Mouse (Mus musculus): ENCODE measurements around the gene D430042O09Rik. TPM values are rescaled to one million over a fixed set of nuclear protein-coding genes. Genes with fewer than 3 reads are reported as not detected.

Gene D430042O09Rik
- polyA plus RNA-seq, 1 experiment from 2014 or later, result 7.9 TPM

GRCm38 (mm10) chr7:125764373-125764772 is 56.7 kb downstream of the D430042O09Rik start:
- H3K4me3 ChIP-seq (ENCODE audit: low read depth, low read length), result no peak overlapping the region
- H3K9me3 ChIP-seq (ENCODE audit: control insufficient read depth, low read length), result no peaks in the 10 kb centered on the region
- ATAC-seq (ENCODE audit: low FRiP score) (no peak), DNase-seq (ENCODE audit: low spot score, missing footprints) (no peak)
- 91% methylated on average over 3 of the region's 3 CpGs for WGBS
- no peak overlapping the region for H3K9ac ChIP-seq (ENCODE audit: low read length)
- H3K36me3 ChIP-seq (ENCODE audit: control insufficient read depth, insufficient read depth, low read length), result no peaks in the 10 kb centered on the region
- no peak overlapping the region for H3K27ac ChIP-seq (ENCODE audit: low read depth, low read length)
- H3K4me2 ChIP-seq, result no peak overlapping the region
- H3K27me3 ChIP-seq (ENCODE audit: control insufficient read depth, insufficient read depth, low read length), result no peaks in the 10 kb centered on the region
- 0 out of 2 replicates have a peak, but pooled peaks cover 3% of the 10 kb centered on the region for H3K4me1 ChIP-seq (ENCODE audit: control insufficient read depth, insufficient read depth, low read length)

DNA sequence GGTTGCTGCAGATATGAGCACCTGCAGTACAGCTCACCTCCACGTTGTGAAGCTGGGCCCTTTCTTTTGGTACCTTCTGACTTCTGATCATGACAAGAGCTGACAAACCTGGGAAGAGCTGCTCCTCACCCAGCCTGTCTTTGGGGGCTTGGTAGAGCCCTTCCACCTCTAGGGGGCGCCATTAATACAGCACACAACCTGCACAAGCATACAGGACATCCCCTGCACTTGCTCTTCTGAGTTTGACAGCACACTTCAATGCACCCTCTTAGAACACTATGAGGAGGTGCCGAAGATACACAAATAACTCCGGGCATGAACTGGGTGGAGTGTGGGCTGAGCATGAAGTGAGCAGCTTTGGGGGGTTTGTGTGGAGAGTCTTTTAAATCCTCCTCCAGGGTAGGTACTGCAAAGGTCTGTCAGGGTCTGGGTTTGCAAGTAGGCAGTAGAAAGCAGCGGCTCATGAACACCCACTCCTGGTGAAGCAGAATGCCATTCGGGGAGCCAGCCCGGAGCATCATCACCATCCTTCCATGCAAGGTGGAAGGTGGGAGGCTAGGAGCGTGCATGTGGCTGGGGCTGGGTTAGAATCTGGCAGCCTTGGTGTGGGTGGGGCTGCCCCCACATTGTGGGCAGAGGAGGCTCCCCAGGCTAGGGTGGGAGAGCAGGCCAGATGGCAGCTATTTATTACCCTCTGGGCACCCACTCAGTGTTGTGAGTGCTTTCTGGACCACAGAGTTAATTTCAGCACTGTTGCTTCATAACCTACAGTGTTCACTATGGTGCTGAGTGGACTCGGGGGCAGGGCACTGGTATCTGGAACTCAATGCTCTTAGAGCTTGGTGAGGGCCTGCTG is 59.5 kb downstream of the D430042O09Rik start:
- Histone ChIP-seq H3K27me3 (ENCODE audit: control insufficient read depth, insufficient read depth, low read length) (no peaks in the 10 kb centered on the region), H3K4me2 (no peak overlapping the region), H3K27ac (ENCODE audit: low read depth, low read length) (no peak overlapping the region), H3K4me3 (ENCODE audit: low read depth, low read length) (no peak overlapping the region), H3K36me3 (ENCODE audit: control insufficient read depth, insufficient read depth, low read length) (no peaks in the 10 kb centered on the region), H3K4me1 (ENCODE audit: control insufficient read depth, insufficient read depth, low read length) (0 out of 2 replicates have a peak, but pooled peaks cover 3% of the 10 kb centered on the region), H3K9me3 (ENCODE audit: control insufficient read depth, low read length) (no peaks in the 10 kb centered on the region), H3K9ac (ENCODE audit: low read length) (no peak overlapping the region)
- ATAC-seq (ENCODE audit: low FRiP score) (0 out of 2 replicates have a peak, but pooled peaks have one; percentile 63), DNase-seq (ENCODE audit: low spot score, missing footprints) (peak; percentile 89)
- 70% methylated on average over 9 of the region's 9 CpGs for WGBS

DNA sequence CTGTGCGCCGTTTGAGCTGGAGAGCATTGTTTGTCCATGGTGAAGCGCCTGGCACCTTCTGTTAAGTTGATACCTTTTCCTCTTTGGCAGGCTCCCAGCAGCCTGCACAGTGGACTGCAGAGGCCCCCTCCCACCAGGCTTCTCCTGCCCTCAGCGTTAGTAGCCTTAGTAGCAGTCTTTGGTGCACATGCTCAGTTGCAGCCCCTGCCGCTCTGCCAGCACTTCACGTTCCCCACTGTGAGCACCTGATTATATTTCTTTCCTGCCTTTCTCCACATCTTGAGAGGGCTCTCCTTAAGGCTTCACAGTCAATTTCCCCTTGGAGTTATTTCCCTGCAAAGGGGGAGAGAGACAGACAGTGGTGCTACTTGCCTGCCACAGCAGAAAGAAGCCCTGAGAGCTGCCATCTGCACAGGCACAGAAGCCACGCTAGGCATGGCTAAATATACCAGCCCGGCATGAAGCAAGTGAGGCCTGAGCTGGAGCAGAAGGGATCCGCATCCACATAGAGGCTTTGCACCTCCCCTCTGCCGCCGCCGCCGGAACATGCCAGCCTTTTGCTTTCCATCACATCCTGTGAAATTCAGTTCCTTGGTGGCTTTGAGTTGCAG is 65.4 kb downstream of the D430042O09Rik start:
- DNase-seq (ENCODE audit: low spot score, missing footprints) (peak; percentile 51), ATAC-seq (ENCODE audit: low FRiP score) (no peak)
- Histone ChIP-seq H3K9me3 (ENCODE audit: control insufficient read depth, low read length) (no peaks in the 10 kb centered on the region), H3K9ac (ENCODE audit: low read length) (no peak overlapping the region), H3K4me1 (ENCODE audit: control insufficient read depth, insufficient read depth, low read length) (no peaks in the 10 kb centered on the region), H3K27me3 (ENCODE audit: control insufficient read depth, insufficient read depth, low read length) (no peaks in the 10 kb centered on the region), H3K27ac (ENCODE audit: low read depth, low read length) (no peak overlapping the region), H3K4me3 (ENCODE audit: low read depth, low read length) (no peak overlapping the region), H3K4me2 (no peak overlapping the region), H3K36me3 (ENCODE audit: control insufficient read depth, insufficient read depth, low read length) (no peaks in the 10 kb centered on the region)
- 85% methylated on average over 13 of the region's 13 CpGs for WGBS

- ATAC-seq (ENCODE audit: low FRiP score), result no peak
- 84% methylated on average over 1 of the region's 1 CpGs for WGBS
- Histone ChIP-seq H3K27me3 (ENCODE audit: control insufficient read depth, insufficient read depth, low read length) (no peaks in the 10 kb centered on the region), H3K27ac (ENCODE audit: low read depth, low read length) (no peak overlapping the region), H3K4me3 (ENCODE audit: low read depth, low read length) (no peak overlapping the region), H3K4me2 (no peak overlapping the region), H3K36me3 (ENCODE audit: control insufficient read depth, insufficient read depth, low read length) (no peaks in the 10 kb centered on the region), H3K4me1 (ENCODE audit: control insufficient read depth, insufficient read depth, low read length) (no peaks in the 10 kb centered on the region), H3K9me3 (ENCODE audit: control insufficient read depth, low read length) (no peaks in the 10 kb centered on the region; the same call in 1 of the 2 replicates), H3K9ac (ENCODE audit: low read length) (no peak overlapping the region)
- peak; percentile 72 for DNase-seq (ENCODE audit: low spot score, missing footprints)
These were observed 75.5 kb downstream of the D430042O09Rik start for GRCm38 (mm10) chr7:125783206-125783605.

- WGBS, result 76% methylated on average over 5 of the region's 5 CpGs
- H3K9ac ChIP-seq (ENCODE audit: low read length), result no peak overlapping the region
- DNase-seq (ENCODE audit: low spot score, missing footprints) (peak; percentile 54), ATAC-seq (ENCODE audit: low FRiP score) (no peak)
- H3K4me3 ChIP-seq (ENCODE audit: low read depth, low read length), result no peak overlapping the region
- H3K36me3 ChIP-seq (ENCODE audit: control insufficient read depth, insufficient read depth, low read length), result no peaks in the 10 kb centered on the region
- H3K9me3 ChIP-seq (ENCODE audit: control insufficient read depth, low read length), result no peaks in the 10 kb centered on the region; the same call in 1 of the 2 replicates
- H3K4me1 ChIP-seq (ENCODE audit: control insufficient read depth, insufficient read depth, low read length), result no peaks in the 10 kb centered on the region
- H3K27me3 ChIP-seq (ENCODE audit: control insufficient read depth, insufficient read depth, low read length), result no peaks in the 10 kb centered on the region
- H3K4me2 ChIP-seq, result no peak overlapping the region
- H3K27ac ChIP-seq (ENCODE audit: low read depth, low read length), result no peak overlapping the region
These were observed 78.4 kb downstream of the D430042O09Rik start for GRCm38 (mm10) chr7:125786105-125786504.

- ATAC-seq (ENCODE audit: low FRiP score), result no peak
- 76% methylated on average over 7 of the region's 7 CpGs for WGBS
- no peak overlapping the region for H3K4me3 ChIP-seq (ENCODE audit: low read depth, low read length)
These were observed 79.4 kb downstream of the D430042O09Rik start for GRCm38 (mm10) chr7:125787046-125787445.

GRCm38 (mm10) chr7:125790039-125790438 is 82.4 kb downstream of the D430042O09Rik start:
- no peak overlapping the region for H3K27ac ChIP-seq (ENCODE audit: low read depth, low read length)

More at GRCm38 (mm10) chr7:125787046-125787445, 79.4 kb downstream of the D430042O09Rik start:
- Histone ChIP-seq H3K27me3 (ENCODE audit: control insufficient read depth, insufficient read depth, low read length) (no peaks in the 10 kb centered on the region), H3K27ac (ENCODE audit: low read depth, low read length) (no peak overlapping the region), H3K9me3 (ENCODE audit: control insufficient read depth, low read length) (no peaks in the 10 kb centered on the region; the same call in 1 of the 2 replicates), H3K4me2 (no peak overlapping the region), H3K36me3 (ENCODE audit: control insufficient read depth, insufficient read depth, low read length) (no peaks in the 10 kb centered on the region), H3K4me1 (ENCODE audit: control insufficient read depth, insufficient read depth, low read length) (no peaks in the 10 kb centered on the region), H3K9ac (ENCODE audit: low read length) (no peak overlapping the region)
- peak; percentile 64 for DNase-seq (ENCODE audit: low spot score, missing footprints)

GRCm38 (mm10) chr7:125806571-125806970 is 98.9 kb downstream of the D430042O09Rik start:
- ATAC-seq (ENCODE audit: low FRiP score), result no peak
- WGBS, result 77% methylated on average over 1 of the region's 1 CpGs
- no peaks in the 10 kb centered on the region for H3K4me1 ChIP-seq (ENCODE audit: control insufficient read depth, insufficient read depth, low read length)
- H3K36me3 ChIP-seq (ENCODE audit: control insufficient read depth, insufficient read depth, low read length), result no peaks in the 10 kb centered on the region
- DNase-seq (ENCODE audit: low spot score, missing footprints), result no peak
- H3K9me3 ChIP-seq (ENCODE audit: control insufficient read depth, low read length), result no peaks in the 10 kb centered on the region
- H3K4me3 ChIP-seq (ENCODE audit: low read depth, low read length), result no peak overlapping the region
- H3K27me3 ChIP-seq (ENCODE audit: control insufficient read depth, insufficient read depth, low read length), result no peaks in the 10 kb centered on the region
- H3K9ac ChIP-seq (ENCODE audit: low read length), result no peak overlapping the region
- H3K4me2 ChIP-seq, result no peak overlapping the region
- H3K27ac ChIP-seq (ENCODE audit: low read depth, low read length), result no peak overlapping the region

More at GRCm38 (mm10) chr7:125790039-125790438, 82.4 kb downstream of the D430042O09Rik start:
- Histone ChIP-seq H3K4me3 (ENCODE audit: low read depth, low read length) (no peak overlapping the region), H3K27me3 (ENCODE audit: control insufficient read depth, insufficient read depth, low read length) (no peaks in the 10 kb centered on the region), H3K9ac (ENCODE audit: low read length) (no peak overlapping the region), H3K9me3 (ENCODE audit: control insufficient read depth, low read length) (no peaks in the 10 kb centered on the region), H3K4me2 (no peak overlapping the region), H3K36me3 (ENCODE audit: control insufficient read depth, insufficient read depth, low read length) (no peaks in the 10 kb centered on the region), H3K4me1 (ENCODE audit: control insufficient read depth, insufficient read depth, low read length) (no peaks in the 10 kb centered on the region)
- 69% methylated on average over 8 of the region's 8 CpGs for WGBS
- ATAC-seq (ENCODE audit: low FRiP score), result no peak
- DNase-seq (ENCODE audit: low spot score, missing footprints), result no peak

DNA sequence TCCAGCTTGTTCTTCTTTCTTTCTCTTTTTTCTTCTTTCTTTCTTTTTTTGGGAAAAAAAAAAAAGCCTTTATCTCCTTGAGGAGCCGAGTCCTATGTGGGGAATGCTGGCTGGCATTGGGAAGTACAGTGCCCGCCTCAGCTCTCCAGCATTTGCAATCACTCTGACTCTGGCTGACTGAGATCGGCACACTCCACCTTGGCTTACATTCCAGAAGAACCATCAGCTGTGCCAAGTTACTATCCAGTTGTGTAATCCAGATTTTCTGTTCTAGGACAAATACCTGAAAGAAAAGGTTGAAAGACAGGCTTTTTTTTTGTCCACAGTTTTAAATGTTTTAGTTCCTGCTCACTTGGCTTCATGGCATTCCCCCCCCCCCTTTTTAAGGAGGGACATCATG is 100.5 kb downstream of the D430042O09Rik start:
- H3K4me1 ChIP-seq (ENCODE audit: control insufficient read depth, insufficient read depth, low read length), result no peaks in the 10 kb centered on the region
- H3K4me2 ChIP-seq, result no peak overlapping the region
- no peaks in the 10 kb centered on the region for H3K9me3 ChIP-seq (ENCODE audit: control insufficient read depth, low read length)
- DNase-seq (ENCODE audit: low spot score, missing footprints) (no peak), ATAC-seq (ENCODE audit: low FRiP score) (no peak)
- H3K27me3 ChIP-seq (ENCODE audit: control insufficient read depth, insufficient read depth, low read length), result no peaks in the 10 kb centered on the region
- 90% methylated on average over 3 of the region's 3 CpGs for WGBS
- H3K4me3 ChIP-seq (ENCODE audit: low read depth, low read length), result no peak overlapping the region
- no peak overlapping the region for H3K9ac ChIP-seq (ENCODE audit: low read length)
- no peak overlapping the region for H3K27ac ChIP-seq (ENCODE audit: low read depth, low read length)
- H3K36me3 ChIP-seq (ENCODE audit: control insufficient read depth, insufficient read depth, low read length), result 0 out of 2 replicates have a peak, but pooled peaks cover 2% of the 10 kb centered on the region
